Mouse (Mus musculus): ENCODE measurements around the gene Higd1b. TPM values are rescaled to one million over a fixed set of nuclear protein-coding genes. Genes with fewer than 3 reads are reported as not detected.

The Higd1b gene
- 10 to 100 TPM; 12.7 to 17.0 TPM for total RNA-seq (2021)

DNA sequence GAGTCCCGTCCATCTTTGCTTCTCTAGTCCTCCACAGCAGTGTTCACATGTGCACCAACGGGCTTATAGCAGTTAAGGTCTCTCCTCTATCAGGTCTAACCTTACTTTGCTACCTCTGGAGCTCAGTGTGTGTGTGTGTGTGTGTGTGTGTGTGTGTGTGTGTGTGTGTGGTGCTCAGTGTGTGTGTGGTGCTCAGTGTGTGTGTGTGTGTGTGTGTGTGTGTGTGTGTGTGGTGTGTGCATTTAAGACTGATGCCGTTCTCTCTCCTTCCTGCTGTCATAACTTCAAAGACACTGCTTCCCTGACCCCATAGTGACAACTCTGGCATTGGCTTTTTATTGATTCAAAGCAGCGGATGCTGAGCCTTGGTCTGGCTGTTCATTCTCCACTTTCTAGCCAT, at the start of gene Higd1b:
Gene Higd1b (plus strand): TSS at position 301 of the 400 bp plus-strand sequence.
- intact Hi-C loops (cut with DNase I), result no loop called here
- DNase-seq, result no peak

DNA sequence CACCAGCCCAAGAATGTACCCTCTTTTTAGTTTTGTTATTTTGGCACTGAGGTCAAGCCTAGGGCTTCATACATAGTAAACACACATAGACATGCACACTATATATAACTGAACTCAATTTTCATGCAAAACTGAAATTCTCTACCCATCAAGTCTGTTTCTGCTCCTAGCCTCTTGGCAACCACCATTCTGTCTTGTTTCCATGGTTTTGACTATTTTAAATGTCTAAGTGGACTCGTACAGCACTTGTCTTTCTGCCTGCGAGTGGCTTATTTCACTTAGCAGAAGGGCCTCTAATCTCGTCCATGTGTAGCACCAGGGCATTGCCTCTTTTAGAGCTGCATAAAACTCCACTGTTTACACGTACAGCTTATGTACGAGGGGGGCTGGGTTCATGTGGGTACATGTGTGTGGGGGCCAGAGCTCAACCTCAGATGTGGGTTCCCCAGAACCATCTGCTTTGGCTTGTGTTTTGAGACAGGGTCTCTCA, 47.9 kb upstream of the Higd1b start:
- intact Hi-C loops (cut with DNase I), result no loop called here
- no peak for DNase-seq

DNA sequence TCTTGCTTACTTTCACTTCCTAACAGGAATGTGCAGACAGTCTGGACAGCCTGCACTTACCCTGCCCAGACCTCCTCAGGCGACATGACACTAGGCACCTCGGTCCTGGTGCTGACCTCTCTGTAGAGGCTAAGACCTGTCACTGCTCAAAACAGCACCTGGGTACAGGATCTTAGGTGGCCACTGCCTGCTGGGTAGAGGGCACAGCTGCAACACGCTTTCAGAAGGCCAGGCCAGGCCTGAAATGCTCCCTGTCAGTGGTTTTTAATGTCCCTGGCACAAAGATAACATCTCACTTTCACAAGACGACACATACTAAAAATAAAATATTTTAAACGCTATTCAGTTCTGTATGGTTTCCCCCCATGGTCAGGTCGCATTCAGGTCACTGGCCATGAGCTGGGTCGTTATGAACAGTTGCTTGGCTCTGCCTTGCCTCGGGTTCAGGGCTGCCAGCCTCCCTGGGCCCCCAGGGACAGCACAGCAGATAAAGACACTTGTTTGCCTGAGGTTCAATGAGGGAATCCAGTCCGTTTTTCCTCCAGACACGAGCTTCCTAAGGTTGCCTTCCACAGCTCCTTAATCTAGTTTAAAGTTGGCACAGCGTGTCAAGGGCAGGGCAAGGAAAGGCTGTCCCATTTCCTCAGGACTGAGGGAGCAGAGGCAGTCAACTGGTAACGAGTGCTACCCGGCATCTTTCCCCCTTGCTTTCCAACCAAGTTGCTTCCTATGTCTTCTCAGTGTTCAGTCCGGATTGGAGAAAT, 43.8 kb upstream of the Higd1b start:
- intact Hi-C loops (cut with DNase I), result no loop called here
- DNase-seq, result no peak

DNA sequence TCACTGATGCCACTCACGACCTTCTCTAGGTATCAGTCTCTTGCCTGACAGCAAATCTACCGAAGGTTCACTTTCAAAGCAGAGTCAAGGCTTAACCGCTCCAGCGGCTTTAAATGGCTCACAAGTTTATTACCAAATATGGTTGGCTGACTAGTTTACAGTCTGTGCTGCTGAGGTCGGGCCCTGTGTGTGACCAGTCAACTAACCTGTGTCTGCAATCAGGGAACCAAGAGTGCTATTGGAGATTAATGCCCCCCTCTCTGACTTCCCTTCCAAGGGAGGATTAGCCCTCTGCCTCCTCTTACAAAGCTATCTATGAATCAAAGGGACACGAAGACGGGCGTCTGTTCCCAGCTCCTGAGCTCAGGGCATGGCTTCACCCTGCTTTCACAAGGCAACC, 41.5 kb upstream of the Higd1b start:
- intact Hi-C loops (cut with DNase I), result no loop called here
- DNase-seq, result no peak

DNA sequence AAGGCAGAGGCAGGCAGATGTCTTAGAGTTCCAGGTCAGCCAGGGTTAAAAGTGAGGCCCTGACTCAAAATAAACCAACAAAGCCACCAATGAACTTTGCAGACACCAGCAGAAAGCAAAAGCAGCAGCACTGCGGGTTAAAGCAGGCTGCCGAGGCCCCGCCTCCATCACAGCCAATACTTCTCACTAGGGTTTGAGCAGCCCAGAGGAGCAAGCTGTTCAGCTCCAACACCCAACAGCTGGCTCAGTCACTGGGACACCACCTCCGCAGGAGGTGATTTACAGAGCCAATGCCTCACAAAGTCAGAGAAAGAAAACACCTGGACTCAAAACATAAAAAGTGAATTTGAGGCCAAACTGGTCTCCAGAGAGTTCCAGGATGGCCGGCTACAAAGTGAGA, 32.2 kb upstream of the Higd1b start:
- intact Hi-C loops (cut with DNase I), result no loop called here
- no peak for DNase-seq

DNA sequence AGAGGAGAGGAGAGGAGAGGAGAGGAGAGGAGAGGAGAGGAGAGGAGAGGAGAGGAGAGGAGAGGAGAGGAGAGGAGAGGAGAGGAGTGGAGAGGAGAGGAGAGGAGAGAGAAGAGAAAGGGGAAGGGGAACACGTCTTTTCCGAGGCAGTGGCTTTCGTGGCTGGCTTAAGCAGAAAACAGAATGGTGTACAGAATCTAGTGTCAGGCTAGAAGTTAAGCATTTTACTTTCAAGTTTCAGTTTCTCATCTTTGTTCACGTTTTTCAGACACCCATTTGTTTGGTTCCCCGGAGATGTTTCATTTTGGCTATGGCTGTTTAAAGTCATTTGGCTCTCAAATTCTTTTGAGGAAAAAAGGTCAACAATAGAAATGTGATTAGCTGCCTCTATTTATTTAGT, 27.4 kb upstream of the Higd1b start:
- no peak for DNase-seq
- intact Hi-C loops (cut with DNase I), result no loop called here

DNA sequence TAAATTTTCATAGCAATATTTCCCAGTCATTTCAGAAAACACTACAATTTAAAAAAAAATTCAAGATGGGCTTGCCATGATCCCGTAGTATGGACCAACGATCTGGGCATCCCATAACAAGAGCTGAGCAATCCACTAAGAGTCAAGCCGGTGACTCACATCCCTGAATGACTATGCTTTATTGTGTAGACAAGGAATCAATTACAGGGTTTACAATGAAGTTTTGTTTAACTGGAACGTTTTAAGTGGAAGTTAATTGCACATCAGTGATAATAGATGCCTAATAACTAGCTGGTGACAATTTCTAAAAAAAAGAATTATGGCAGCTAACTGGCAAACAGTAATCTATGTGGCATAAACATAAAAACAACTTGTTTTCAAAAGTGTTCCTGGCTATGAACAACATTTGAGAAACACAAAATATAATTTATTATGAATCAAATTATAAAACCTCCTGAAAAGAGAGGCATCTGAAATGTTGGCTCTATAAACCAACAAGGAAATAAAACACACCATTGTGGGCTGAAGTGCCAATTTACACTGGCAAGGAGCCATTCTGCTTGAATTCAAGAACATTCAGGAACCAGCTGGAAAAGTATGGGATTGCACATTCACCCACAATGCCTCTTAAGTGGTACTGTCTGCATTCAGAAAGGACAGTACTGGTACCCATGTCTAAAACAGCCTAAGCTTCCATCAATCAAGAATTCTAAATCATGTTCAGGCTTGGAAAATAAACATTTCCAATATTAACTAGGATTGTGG, 24.7 kb upstream of the Higd1b start:
- DNase-seq, result no peak

DNA sequence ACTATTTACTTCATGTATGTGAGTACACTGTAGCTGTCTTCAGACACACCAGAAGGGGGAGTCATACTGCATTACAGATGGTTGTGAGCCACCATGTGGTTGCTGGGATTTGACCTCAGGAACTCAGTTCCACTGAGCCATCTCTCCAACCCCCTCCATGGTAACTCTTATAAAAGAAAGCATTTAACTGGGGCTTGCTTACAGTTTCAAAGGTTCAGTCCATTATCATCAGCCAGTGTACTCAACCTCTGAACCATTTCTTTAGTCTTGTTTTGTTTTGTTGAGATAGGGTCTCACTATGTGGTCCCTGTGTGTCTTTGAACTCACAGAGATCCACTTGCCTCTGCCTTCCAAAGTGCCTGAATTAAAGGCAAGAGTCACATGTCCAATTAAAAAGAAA, 20.8 kb upstream of the Higd1b start:
- no peak for DNase-seq
- intact Hi-C loops (cut with DNase I), result no loop called here

More for the DNA sequence above, 24.7 kb upstream of the Higd1b start:
- intact Hi-C loops (cut with DNase I), result no loop called here

DNA sequence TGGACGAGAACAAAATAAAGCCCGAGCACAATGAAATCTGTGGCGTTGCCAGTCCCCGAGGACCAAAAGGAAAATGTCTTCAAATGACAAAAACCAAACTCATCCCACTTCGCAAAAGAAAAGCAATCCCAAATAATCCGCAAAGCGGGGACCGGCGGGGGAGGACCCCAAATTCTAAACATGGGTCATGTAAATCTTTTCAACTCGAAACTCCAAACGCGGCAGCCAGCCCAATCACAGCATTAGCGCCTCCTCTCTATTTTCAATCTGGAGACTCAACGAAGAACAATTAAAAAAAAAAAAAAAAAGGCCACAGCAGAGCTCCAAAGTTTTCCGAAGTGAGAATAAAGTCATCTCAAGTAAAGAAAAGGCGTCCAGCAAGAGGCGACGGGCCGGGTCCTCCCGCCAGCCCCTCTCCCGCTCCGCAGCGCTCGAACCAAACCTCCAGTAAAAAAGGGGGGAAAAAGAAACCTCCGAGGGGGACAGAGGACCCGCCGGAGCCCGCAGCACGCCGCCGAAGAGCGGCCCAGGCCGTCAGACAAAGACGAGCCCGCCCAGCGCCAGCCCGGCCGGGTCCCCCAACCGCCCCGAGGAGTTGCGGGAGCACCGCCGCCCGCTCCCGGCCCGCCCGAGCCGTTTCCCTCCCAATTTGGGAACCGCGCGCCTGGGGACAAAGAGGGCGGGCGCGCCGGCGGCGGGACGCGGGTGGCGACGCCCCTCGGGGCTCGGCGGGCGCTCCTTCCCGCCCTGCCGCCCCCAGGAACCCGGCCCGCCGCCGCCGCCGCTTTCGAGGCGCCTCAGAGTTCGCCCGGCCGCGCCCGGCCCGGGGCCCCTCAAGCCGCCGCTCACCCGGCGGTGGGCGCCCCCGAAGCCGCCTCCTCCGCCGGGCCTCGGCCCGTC, 17.3 kb upstream of the Higd1b start:
- intact Hi-C loops (cut with DNase I), result loop anchor here (1.0 to 2.0 kb wide), 2 partner anchors 34 to 38 kb away; no protein-coding TSS in a partner anchor
- DNase-seq, result peak; percentile 43 to 71

DNA sequence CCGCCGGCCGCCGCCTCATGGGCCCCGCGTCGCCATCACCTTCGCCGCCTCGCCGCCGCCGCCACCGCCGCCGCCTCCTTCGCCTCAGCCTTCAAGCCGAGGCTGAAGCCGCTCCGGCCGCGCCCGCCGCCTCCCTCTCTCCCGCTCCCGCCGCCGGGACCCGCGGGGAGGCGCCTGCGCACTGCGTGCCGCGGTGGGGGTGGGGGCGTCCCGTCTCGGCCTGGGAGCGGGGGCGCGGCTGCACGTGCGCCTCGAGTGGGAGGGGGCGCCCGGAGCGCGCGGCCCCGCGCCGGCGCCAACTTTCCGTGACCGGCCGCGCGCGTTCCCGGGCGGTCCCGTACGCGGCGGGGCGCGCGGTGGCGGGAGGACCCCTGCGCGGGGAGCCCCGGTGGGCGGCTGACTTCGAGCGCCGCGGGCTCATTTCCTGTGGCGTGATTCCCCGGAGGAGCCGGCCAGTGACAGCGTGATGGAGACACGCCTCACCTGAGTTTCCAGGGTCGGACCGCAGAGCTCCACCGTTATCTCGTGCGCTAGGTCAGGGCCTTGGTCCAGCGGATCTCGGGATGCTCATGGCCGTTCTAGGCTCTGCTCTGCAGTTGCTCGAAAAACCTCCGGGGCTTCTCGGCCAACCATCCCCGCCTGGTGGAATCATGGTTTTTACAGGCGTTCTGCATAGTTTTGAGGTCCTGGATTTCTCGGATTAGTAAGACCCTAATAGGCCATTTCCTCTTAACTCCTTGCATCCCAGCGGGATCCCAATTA, 16.4 kb upstream of the Higd1b start, which contains the start of gene Gjc1:
Gene Gjc1 (minus strand): TSS at position 680 of the 762 bp plus-strand sequence.
- intact Hi-C loops (cut with DNase I), result loop anchor here (1.0 to 2.0 kb wide), 2 partner anchors 34 to 39 kb away; no protein-coding TSS in a partner anchor
- DNase-seq, result peak; percentile 78 to 82

DNA sequence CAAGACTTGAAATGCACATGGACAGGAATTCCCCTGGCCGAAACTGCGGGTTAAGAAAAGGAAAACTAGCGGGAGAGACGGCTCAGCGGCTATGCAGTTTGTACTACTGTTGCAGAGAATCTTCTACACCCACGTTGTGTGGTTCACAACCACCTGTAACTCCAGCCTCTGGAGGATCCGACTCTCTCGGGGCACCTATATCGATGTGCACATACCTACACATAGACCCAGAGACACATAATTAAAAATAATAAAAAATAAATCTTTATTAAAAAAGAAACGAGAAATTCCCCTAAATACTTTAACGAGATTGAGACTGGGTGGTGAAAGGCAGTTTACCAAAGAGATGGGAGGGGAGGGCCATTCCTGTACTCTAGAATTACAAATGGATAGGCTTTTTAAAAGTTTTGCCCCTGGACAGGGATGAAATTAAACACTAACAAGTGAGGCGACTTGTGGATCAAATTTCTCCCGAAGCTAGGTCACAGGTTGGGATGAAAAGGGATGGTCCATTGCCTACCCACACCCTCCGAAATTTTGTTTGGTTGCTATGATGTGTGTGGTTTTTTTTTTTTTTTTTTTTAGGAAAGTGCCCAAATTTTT, 15.8 kb upstream of the Higd1b start:
- no peak for DNase-seq
- intact Hi-C loops (cut with DNase I), result loop anchor here (1.0 to 2.0 kb wide), 2 partner anchors 33 to 40 kb away; no protein-coding TSS in a partner anchor

DNA sequence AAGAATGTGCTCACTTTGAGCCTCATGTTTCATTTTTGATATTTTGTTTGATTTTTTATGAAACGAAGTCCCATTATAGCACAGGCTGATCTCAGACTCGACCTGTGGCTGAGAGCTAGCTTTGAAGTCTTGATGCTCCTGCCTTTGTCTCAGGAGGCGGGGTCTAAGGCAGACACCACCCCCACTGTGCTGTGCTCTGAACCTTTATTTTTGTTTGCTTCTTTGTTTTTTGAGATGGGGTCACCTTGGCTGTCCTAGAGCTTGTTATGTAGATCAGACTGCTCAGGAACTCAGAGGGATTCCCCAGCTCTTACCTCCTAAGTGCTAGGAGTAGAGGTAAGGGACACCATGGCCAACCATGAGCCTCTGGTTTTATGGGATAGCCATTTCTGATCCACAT, 15.2 kb upstream of the Higd1b start:
- no peak for DNase-seq
- intact Hi-C loops (cut with DNase I), result no loop called here

DNA sequence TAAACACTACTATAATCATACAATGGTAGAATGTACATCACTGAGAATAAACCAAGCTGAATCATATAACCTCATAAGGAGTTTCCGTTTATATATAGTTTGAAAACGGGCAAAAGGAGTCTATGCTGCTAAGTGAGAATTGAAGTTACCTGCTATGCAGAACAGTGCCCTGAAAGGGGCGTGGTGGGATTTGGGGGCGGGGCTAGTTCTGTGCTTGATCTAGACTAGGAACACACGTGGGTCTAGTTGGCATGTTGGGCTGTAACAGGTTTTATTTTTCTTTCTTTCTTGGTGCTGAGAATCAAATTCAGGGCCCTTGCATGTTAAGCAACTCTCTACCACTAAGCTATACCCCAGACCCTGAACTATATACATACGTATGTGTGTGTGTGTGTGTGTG, 14.4 kb upstream of the Higd1b start:
- DNase-seq, result no peak
- intact Hi-C loops (cut with DNase I), result no loop called here

DNA sequence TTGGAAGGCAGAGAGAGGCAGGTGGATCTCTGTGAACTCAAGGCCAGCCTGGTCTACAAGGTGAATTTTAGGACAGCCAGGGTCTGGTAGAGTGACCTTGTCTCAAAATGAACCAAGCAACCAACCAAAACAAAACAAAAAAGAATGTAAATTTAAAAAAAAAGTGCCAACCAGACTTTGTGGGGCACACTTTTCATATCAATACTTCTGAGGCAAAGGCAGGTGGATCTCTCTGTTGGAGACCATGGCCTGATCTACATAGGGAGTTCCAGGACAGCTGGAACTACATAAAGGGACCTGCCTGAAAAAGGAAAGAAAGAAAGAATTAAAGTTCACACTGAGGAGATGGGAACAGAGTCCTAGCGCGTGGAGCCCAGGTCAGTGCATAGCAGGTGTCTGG, 9.2 kb upstream of the Higd1b start:
- DNase-seq, result no peak
- intact Hi-C loops (cut with DNase I), result no loop called here

DNA sequence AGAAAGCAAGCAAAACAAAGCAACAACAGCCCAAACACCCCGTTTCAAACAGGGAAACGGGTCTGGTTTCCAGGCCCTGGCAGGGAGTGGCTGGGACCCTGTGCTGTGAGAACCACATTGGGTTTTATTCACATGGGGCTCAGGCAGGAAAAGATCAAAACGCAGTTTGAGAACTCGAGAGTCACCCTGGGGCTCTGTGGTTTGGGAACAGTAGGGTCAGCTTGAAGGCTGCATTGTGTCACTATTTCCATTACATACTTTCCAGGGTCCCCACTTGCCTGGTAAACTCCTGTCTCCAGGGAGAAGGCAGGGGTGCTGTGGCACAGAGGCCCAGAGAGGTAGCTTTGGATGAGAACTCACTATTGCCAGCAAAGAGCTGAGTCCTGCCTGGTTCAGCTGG, 8.6 kb upstream of the Higd1b start:
- intact Hi-C loops (cut with DNase I), result no loop called here
- DNase-seq, result no peak

DNA sequence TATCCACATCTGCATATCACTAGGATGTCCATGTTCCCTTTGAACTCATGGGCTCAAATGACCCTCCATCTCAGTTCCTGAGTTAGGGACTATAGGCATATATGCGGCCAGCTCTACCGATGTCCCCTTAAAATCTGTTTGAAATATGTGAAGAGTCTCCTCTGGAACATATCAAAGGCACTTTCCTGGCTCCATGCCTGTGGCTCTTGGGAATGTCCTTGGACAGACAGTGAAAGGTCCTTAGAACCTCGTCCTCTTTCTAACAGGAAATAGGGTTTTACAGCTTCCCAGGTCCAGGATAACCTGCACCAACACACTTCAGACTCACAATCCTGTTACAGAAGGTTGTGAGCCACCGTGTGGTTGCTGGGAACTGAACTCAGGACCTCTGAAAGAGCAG, 5.4 kb upstream of the Higd1b start:
- intact Hi-C loops (cut with DNase I), result no loop called here
- no peak for DNase-seq

DNA sequence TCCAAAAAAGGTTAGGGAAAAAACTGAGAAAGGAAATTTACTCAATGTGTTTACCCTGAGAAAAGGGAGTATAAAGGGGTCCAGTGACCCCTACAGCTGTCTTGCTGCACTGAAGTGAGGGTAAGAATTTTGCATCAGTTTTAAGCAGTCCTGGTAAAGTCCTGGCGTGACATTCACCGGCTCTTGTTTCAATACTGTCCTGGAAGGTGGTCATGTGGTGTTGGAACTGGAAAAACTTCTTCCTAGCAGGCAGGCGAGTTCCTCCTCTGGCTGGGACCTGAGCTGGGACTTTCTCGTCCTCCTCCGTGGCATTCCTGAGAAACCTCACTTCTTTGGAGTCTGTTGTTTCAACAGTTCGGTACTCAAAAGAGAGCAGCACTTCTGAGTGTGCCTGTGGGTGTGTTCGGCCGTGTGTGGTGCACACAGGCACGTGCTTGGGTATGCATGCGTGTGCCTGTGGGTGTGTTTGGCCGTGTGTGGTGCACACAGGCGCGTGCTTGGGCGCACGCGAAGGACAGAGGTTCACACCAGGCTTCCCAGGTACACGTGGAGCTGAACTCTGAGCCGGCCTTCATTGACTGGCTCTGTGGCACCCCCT, 2.9 kb upstream of the Higd1b start:
- DNase-seq, result no peak
- intact Hi-C loops (cut with DNase I), result no loop called here

DNA sequence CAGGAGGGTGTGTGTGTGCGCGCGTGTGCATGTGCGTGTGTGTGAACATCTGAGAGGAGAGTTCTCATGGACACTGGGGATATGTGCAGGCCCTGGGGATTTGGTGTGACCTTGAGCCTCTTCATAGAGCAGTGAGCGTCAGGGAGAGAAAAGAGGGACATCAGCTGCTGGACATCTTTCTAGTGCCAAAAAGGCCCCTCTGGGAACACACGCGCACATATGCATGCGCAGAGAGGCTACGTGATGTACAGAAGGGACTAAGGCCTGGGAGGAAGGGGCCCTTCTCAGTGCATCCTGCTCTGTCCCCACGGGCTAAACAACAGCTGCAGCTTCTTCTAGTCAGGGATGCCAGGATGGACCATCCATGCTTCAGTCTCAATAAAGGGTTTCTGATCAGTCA, 1.4 kb upstream of the Higd1b start:
- no peak for DNase-seq
- intact Hi-C loops (cut with DNase I), result no loop called here

DNA sequence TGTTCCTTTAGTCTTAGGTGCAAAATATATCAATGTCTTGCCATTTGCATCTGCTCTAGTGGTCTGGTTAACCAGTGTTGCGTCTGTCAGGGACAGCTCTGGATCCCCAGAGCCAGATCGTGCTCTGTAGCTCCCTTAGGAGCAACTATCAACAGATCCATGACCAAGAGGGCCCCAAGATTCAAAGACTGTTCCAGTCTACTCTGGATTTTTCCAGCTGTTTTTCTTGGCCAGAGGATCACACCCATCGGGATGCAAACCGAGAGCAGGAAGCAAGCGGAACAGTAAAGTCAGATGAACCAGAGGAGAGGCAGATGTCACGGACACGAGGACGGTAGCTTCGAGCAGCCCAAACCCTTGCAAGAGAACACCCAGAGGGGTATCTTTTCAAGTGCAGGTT, 497 bp downstream of the Higd1b start:
- DNase-seq, result no peak
- intact Hi-C loops (cut with DNase I), result no loop called here
